8 mouse cellular contexts compared by ENCODE assay signal in the genomic region with DNA sequence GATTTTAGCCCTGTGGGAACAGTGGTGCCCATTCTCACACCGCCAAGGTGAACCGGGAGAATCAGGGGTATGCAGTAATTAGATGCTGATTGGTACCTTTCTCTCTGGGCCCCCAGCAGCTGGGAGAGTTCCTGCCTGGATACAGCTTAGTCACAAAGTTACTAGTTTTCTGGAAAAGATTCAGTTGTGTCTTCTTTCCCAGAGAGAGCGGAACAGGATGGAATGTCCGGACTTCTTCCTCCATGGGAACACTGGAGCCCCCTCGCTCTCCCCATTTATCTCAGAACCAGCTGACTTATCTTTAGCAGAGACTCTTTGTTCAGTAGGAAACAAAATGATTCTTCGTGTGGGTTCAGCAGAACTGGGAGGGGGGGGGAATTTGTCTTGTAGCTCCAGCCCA. TPM values are rescaled to one million over a fixed set of nuclear protein-coding genes. Genes with fewer than 3 reads are reported as not detected.
A peak's percentile ranks its signal among the peaks of the same experiment; 100 is the strongest.
DNase-seq lines count a peak whose midpoint lies in the region; ATAC-seq and TF ChIP-seq lines count a peak whose summit lies in the region.

No protein-coding gene starts in this region.

- peak overlapping the region; percentile 82 for H3K4me3 ChIP-seq in gastrocnemius, adult 2 months
- peak overlapping the region; percentile 40 for H3K4me3 ChIP-seq in C2C12 (ENCODE audit: insufficient read depth, poor library complexity, severe bottlenecking)
- peak overlapping the region; percentile 56 for H3K4me3 ChIP-seq in embryonic fibroblast, embryonic 13.5 days (ENCODE audit: insufficient read depth, low read length)
- peak overlapping the region; percentile 75 for H3K4me3 ChIP-seq in liver, embryonic 12.5 days

- no peak for TF ChIP-seq POLR2A in embryonic fibroblast, embryonic 13.5 days (IDR thresholded peaks at IDR 0.05; ENCODE audit: low read depth, low read length)

- H3K9ac ChIP-seq in liver, embryonic 12.5 days = peak overlapping the region; percentile 82

- H3K27me3 ChIP-seq in C2C12 (ENCODE audit: control insufficient read depth, insufficient read depth, insufficient read length) = peaks cover 3% of the 10 kb centered on the region
- H3K27me3 ChIP-seq in liver, embryonic 12.5 days (replicated peaks) = peaks cover 13% of the 10 kb centered on the region

- 12% methylated on average over 6 of the region's 6 CpGs for WGBS in liver, embryonic 12.5 days (ENCODE audit: insufficient replicate concordance)

- ATAC-seq in liver, embryonic 12.5 days = no peak

- DNase-seq in gastrocnemius, adult 2 months = no peak
- no peak for DNase-seq in gastrocnemius, adult 18-20 months (ENCODE audit: low spot score)
- DNase-seq in left cerebral cortex, adult 9 months (ENCODE audit: low spot score in 2 of 2) = no peak
- DNase-seq in retina, embryonic 14.5 days (ENCODE audit: low spot score) = no peak
- no peak for DNase-seq in cerebellum, postnatal 36 days

- no peaks in the 10 kb centered on the region for H3K36me3 ChIP-seq in C2C12 (ENCODE audit: control insufficient read depth, insufficient read depth)
- no peaks in the 10 kb centered on the region for H3K36me3 ChIP-seq in liver, embryonic 12.5 days

- H3ac ChIP-seq in C2C12 (ENCODE audit: control insufficient read depth, insufficient read length, low read depth) = no peak overlapping the region

- H3K9me3 ChIP-seq in liver, embryonic 12.5 days (replicated peaks) = no peaks in the 10 kb centered on the region

- H3K79me3 ChIP-seq in C2C12 (ENCODE audit: low read depth) = no peaks in the 10 kb centered on the region

- intact Hi-C loops in gastrocnemius, adult 2 months (cut with DNase I) = no loop called here

- H3K4me1 ChIP-seq in embryonic fibroblast, embryonic 13.5 days (ENCODE audit: control insufficient read depth, insufficient read depth, low read length) = no peaks in the 10 kb centered on the region
- H3K4me1 ChIP-seq in liver, embryonic 12.5 days = peaks cover 44% of the 10 kb centered on the region

- H3K79me2 ChIP-seq in C2C12 (ENCODE audit: control insufficient read depth, insufficient read depth) = no peaks in the 10 kb centered on the region

- peak overlapping the region; percentile 99 for H3K4me2 ChIP-seq in liver, embryonic 12.5 days

- no peak for TF ChIP-seq CTCF in gastrocnemius, adult 2 months (IDR thresholded peaks at IDR 0.05)
- TF ChIP-seq CTCF in C2C12 (IDR thresholded peaks at IDR 0.05; ENCODE audit: control insufficient read depth, insufficient read depth, insufficient read length) = no peak
- no peak for TF ChIP-seq CTCF in embryonic fibroblast, embryonic 13.5 days (IDR thresholded peaks at IDR 0.05; ENCODE audit: borderline replicate concordance, insufficient read depth, low read length)

- peak overlapping the region; percentile 80; the same call in 1 of the 2 replicates for H3K27ac ChIP-seq in gastrocnemius, adult 2 months
- H3K27ac ChIP-seq in embryonic fibroblast, embryonic 13.5 days (ENCODE audit: insufficient read depth, low read length) = no peak overlapping the region
- peak overlapping the region; percentile 70; the same call in 1 of the 2 replicates for H3K27ac ChIP-seq in liver, embryonic 12.5 days

TF ChIP-seq in C2C12, 6 proteins besides CTCF, POLR2A, EP300 and RAD21:
- no peak for TF ChIP-seq USF1 (IDR thresholded peaks at IDR 0.05; ENCODE audit: low read depth)
- no peak for TF ChIP-seq MYOD1 (IDR thresholded peaks at IDR 0.05; ENCODE audit: control insufficient read depth, insufficient read length, low read depth)

RNA-seq across cellular contexts. Expression of gene Klhl36, which starts 0.7 kb away (rescaled TPM):
- total RNA-seq in gastrocnemius, adult 2 months (2021) = 1 to 10 TPM in 1 of 2 experiments, under 1 TPM in 1; 0.71 to 1.1 TPM
- total RNA-seq in gastrocnemius, adult 18-20 months (2021) = 1 to 10 TPM; 1.2 to 1.3 TPM
- 2.7 TPM for polyA plus RNA-seq in C2C12 (2012; fragmentation: generic; extraction: Trizol)
- 1.6 and 2.1 TPM in 2 replicates for polyA plus RNA-seq in embryonic fibroblast, embryonic 13.5 days (2011; ENCODE audit: insufficient read length, low read depth, missing spikeins)
- polyA plus RNA-seq in liver, embryonic 12.5 days (2016; fragmentation: Nextera tagmentation; extraction: Ambion mirVana) = 7.0 and 7.7 TPM in 2 replicates

RNA-seq across cellular contexts. Expression of gene Cotl1, which starts 22.4 kb away (rescaled TPM):
- 1 to 10 TPM; 3.2 to 7.4 TPM for total RNA-seq in gastrocnemius, adult 2 months (2021)
- 1 to 10 TPM; 4.7 to 6.0 TPM for total RNA-seq in gastrocnemius, adult 18-20 months (2021)
- 453 TPM for polyA plus RNA-seq in C2C12 (2012; fragmentation: generic; extraction: Trizol)
- 27.0 and 35.5 TPM in 2 replicates for polyA plus RNA-seq in embryonic fibroblast, embryonic 13.5 days (2011; ENCODE audit: insufficient read length, low read depth, missing spikeins)
- polyA plus RNA-seq in liver, embryonic 12.5 days (2016; fragmentation: Nextera tagmentation; extraction: Ambion mirVana) = 46.5 and 49.5 TPM in 2 replicates

RNA-seq across cellular contexts. Expression of gene Usp10, which starts 47.4 kb away (rescaled TPM):
- 10 to 100 TPM; 56.9 to 73.9 TPM for total RNA-seq in gastrocnemius, adult 2 months (2021)
- total RNA-seq in gastrocnemius, adult 18-20 months (2021) = 10 to 100 TPM; 62.1 to 62.7 TPM
- polyA plus RNA-seq in C2C12 (2012; fragmentation: generic; extraction: Trizol) = 101 TPM
- 73.6 and 83.9 TPM in 2 replicates for polyA plus RNA-seq in embryonic fibroblast, embryonic 13.5 days (2011; ENCODE audit: insufficient read length, low read depth, missing spikeins)
- polyA plus RNA-seq in liver, embryonic 12.5 days (2016; fragmentation: Nextera tagmentation; extraction: Ambion mirVana) = 124 and 136 TPM in 2 replicates

RNA-seq across cellular contexts. Expression of gene Gm20388, which starts 47.9 kb away (rescaled TPM):
- total RNA-seq in gastrocnemius, adult 2 months (2021) = 10 to 100 TPM in 1 of 2 experiments, 1 to 10 TPM in 1; 6.1 to 15.0 TPM
- total RNA-seq in gastrocnemius, adult 18-20 months (2021) = 10 to 100 TPM; 10.5 to 12.3 TPM
- polyA plus RNA-seq in C2C12 (2012; fragmentation: generic; extraction: Trizol) = 15.0 TPM
- polyA plus RNA-seq in embryonic fibroblast, embryonic 13.5 days (2011; ENCODE audit: insufficient read length, low read depth, missing spikeins) = 82.0 and 82.8 TPM in 2 replicates
- polyA plus RNA-seq in liver, embryonic 12.5 days (2016; fragmentation: Nextera tagmentation; extraction: Ambion mirVana) = not detected in 2 replicates
